Mouse (Mus musculus) kidney, adult 18-20 months (tissue): ENCODE results near the gene Sv2c.

Experiments used
- DNase-seq: peaks from one replicate; pipeline ENCODE4 v3.0.0; 2021

Gene Sv2c

DNA sequence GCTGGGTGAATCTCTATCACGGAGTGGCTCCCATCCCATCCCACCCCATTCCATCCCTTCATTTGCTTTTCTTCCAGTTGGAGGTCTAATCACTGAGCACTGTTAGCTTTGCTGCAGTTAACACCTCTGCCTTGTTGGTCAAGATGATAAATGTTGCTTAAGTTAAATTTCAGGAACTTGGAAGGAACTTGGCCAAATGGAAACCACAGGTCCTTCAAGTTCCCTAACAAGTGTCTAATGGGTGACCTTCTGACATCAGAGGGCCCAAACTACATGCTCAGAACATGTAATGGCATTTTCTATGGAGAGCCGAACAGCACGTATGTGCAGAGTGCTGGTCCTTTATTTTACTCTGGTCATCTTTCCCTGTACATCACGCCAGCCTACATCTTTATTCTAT, 190.5 kb downstream of the Sv2c start:
- no peak for DNase-seq

DNA sequence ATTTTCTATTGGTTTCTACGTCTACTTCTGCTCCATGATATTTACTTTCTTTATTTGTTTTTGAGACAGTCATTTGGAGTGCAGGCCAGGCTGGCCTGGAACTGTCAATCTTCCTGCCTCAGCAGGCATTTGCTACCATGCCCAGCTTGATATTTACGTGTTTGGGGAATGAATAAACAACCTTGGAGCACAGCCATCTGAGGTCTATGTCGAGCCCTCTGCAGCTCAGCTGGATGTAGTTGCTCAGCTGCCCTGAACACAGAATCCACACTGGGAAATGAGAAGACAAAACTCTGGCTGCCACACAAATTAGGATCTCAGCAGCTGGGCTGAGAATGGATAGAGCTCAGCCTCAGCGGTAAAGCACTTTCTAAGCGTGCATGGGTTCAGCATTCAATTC, 191.6 kb downstream of the Sv2c start:
- DNase-seq: no peak

DNA sequence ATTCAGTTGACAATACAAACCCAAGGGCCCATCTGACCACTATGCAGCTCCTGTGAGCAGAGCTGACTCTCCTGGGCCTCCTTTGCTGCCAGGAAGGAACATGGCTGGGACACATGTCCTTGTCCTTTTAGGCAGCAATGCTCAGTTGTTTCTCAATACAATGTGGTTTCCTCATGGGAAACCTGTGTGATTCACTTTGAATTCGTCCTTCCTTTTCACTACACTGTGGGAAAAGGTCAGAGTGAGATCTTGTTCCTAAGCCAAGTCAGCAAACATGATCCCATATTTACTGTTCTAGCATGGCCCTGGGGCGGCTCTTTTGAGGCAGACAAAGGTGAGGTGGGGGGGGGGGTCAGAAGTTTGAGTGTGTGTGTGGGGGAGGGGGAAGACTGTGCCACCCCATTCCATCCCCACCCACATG, 208.2 kb downstream of the Sv2c start:
- DNase-seq: no peak

DNA sequence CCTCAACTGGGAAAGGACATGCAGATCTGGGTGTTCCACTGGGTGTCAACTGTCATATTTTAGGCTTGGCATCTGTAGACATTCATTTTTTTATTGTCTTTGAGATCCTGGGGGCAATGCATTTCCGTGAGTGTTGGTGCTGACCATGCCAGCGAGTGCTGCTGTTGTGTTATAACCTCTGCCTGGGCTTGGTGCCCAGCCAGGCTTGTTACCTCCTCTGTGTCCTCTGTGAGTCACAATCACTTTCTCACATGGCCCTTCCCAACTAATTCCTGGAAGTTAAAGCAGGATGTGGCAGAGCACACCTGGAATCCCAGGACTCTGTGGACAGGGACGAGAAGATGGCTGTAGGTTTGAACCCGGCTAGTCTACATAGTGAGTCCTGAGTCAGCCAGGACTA, 209.8 kb downstream of the Sv2c start:
- no peak for DNase-seq

DNA sequence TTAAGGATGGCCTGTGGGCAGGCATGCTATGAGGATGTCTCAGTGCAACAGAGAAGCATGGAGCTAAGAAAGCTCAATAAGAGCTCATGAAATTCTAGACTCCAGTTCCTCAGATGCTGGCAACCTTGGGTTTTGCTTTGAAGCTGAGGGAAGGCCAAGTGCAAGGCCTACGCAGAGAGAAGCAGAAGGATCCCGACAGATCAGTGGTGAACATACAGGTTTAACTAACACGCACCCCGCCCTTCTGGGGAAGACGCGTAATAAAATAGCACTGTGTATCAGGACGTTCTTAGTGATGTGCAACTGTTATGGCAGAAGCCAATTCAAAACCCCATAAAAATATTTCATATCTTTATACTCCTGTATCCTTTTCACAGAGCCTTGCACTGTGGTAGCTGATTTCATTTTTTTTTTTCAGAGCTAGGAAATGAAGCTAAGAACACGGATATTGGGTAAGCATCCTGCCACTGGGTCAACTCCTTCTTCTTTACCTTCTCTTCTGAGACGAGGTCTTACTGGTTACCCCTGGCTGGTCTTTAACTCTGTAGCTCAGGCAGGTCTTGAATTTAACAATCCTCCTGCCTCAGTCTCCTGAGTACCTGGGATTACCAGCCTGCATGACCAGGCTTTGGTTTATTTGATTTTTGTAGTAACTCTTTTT, 213.6 kb downstream of the Sv2c start:
- no peak for DNase-seq

DNA sequence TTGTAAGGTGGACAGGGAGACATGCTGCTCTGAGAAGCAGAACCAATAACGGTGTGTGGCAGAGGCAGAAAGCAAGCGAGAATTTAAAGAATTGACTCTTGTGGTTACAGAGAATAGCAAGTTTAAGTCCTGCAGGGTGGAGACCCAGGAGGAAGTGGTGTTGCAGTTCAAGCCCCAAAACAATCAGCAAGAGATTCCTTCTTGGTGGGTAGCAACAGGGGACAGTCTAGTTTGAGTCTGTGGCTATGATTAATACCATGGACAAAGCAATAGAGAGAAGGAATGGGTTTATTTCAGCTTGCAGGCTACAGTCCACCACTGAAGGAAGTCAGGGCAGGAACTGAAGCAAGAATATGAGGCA, 219.4 kb downstream of the Sv2c start:
- no peak for DNase-seq

DNA sequence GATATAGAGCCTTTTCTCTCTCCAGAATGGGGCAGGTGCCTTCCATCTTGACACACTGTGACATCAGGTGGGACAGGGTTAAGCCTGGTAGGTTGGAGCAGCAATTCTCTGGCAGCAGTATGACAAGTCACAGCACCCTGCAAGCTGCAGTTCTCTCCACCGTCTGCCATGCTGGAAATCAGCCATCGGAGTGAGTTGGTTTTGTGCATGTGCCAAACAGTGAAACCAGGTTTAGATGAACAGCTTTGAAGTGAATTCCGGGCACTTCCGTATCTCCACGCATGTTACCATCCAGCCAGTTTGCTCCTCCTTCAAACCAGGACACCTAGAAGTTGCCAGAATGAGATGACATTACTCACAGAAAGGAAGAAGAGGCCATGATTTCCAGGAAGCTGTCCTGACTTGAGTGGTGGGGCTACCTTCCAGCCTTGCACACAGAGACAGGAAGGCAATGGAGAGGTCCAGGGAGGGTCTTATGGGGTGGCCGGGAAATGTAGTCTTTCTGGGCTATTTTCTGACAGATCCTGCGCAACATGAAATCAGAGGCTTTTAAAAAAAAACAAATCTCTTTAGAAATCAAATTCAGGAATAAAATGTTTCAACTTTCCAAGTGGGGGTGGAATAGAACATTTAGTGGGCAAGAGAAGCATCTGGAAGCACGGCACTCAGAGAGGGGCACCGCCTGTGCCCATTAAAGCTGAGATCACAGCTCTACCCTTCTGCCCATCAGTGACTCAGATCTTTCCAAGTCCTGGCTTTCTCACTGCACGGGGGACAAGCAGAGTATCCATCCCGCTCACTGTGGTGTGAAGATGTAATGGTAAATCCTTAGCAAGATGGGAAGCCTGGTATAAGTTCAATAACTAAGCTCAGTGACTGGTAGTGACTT, 220.0 kb downstream of the Sv2c start:
- no peak for DNase-seq

DNA sequence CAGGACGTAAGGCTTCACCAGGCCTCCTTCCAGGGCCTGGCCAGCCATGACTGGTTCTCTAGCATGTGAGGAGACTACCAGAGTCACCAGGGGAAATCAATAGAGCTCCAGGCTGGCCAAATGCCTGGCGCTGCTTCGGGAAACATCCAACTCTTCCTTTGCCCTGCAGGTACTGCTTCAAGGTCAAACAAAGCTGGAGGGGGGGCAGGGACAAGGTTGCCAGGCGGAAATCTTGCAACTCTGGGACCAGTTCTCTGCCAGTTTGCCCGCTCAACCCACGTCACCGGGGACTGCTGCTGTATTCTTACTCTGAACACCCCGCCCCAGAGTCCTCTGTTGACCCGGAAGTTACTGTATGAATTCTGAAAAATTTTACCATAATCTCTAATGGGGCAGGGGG, 222.1 kb downstream of the Sv2c start:
- DNase-seq: peak; percentile 36

DNA sequence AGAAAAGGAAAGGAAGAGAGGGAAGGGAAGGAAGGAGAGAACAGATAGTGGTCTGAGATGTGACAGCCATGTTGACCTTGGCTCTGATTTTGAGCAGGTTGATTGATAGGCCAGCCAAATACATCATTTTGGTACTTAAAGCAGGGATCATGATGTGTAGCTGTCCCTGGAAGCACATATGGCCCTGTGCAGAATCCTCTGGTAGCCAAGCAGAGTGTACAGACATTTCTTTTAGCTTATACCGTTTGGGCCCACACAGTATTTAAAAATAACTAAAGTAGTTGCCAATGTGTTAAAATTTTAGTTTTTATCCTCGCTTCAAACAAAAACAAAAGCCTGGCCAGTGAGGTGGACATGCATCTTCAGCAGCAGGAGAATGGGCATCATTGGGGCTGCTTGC, 223.1 kb downstream of the Sv2c start:
- DNase-seq: no peak
